Mouse (Mus musculus) induced T-regulatory cell, adult 2 months (primary cell): Measurements from ENCODE around the gene Mvb12a.

Source experiments
- DNase-seq: peaks from one replicate; pipeline ENCODE4 v3.0.0-alpha.2; 2012; ENCODE audit warnings: low read depth

Mvb12a gene

GRCm38 (mm10) chr8:71566501-71566900 lies 23.8 kb downstream of the Mvb12a start, which contains the start of gene Nxnl1:
Nxnl1 (minus strand) TSS chr8:71566601.
- DNase-seq = no peak

GRCm38 (mm10) chr8:71567587-71567986 lies 24.9 kb downstream of the Mvb12a start:
- peak; percentile 16 for DNase-seq

GRCm38 (mm10) chr8:71568387-71568937 lies 25.7 kb downstream of the Mvb12a start, which contains the start of gene Slc27a1:
Slc27a1 (plus strand) TSS chr8:71568882.
- no peak for DNase-seq

GRCm38 (mm10) chr8:71568941-71569340 lies 26.2 kb downstream of the Mvb12a start:
- DNase-seq = peak; percentile 41

GRCm38 (mm10) chr8:71569366-71570290 lies 26.9 kb downstream of the Mvb12a start:
- DNase-seq = peak; percentile 89

- DNase-seq = peak; percentile 97
Measured at GRCm38 (mm10) chr8:71570291-71570954, 27.7 kb downstream of the Mvb12a start.

- DNase-seq = no peak
Measured at GRCm38 (mm10) chr8:71572077-71572476, 29.4 kb downstream of the Mvb12a start.

GRCm38 (mm10) chr8:71572847-71573633 lies 30.3 kb downstream of the Mvb12a start:
- DNase-seq = no peak

- no peak for DNase-seq
Measured at GRCm38 (mm10) chr8:71574426-71574825, 31.7 kb downstream of the Mvb12a start.

GRCm38 (mm10) chr8:71575020-71575419 lies 32.3 kb downstream of the Mvb12a start:
- no peak for DNase-seq

GRCm38 (mm10) chr8:71577856-71578387 lies 35.2 kb downstream of the Mvb12a start:
- DNase-seq = no peak

GRCm38 (mm10) chr8:71579009-71579408 lies 36.3 kb downstream of the Mvb12a start:
- no peak for DNase-seq

- no peak for DNase-seq
Measured at GRCm38 (mm10) chr8:71579476-71579875, 36.8 kb downstream of the Mvb12a start.

GRCm38 (mm10) chr8:71580201-71580600 lies 37.5 kb downstream of the Mvb12a start:
- DNase-seq = no peak

- peak; percentile 78 for DNase-seq
Measured at GRCm38 (mm10) chr8:71586891-71587290, 44.2 kb downstream of the Mvb12a start.

- DNase-seq = no peak
Measured at GRCm38 (mm10) chr8:71588762-71589161, 46.0 kb downstream of the Mvb12a start.

- no peak for DNase-seq
Measured at GRCm38 (mm10) chr8:71591017-71591416, 48.3 kb downstream of the Mvb12a start.

GRCm38 (mm10) chr8:71591471-71592373 lies 49.0 kb downstream of the Mvb12a start, which contains the start of gene Pgls:
Pgls (plus strand) TSS chr8:71592176.
- DNase-seq = peak; percentile 95

- DNase-seq = peak; percentile 73
Measured at GRCm38 (mm10) chr8:71592374-71593170, 49.9 kb downstream of the Mvb12a start.
